Mouse (Mus musculus): ENCODE results near the gene Nlrp4a. TPM values are rescaled to one million over a fixed set of nuclear protein-coding genes. Genes with fewer than 3 reads are reported as not detected.
"Not testable (repeated sequence)": the region's sequence is repeated elsewhere in the genome, so short reads cannot be mapped to it uniquely, and the experiment has no call there.

Gene Nlrp4a
- not detected in 2 replicates for polyA plus RNA-seq (2012; rRNA removed)

DNA sequence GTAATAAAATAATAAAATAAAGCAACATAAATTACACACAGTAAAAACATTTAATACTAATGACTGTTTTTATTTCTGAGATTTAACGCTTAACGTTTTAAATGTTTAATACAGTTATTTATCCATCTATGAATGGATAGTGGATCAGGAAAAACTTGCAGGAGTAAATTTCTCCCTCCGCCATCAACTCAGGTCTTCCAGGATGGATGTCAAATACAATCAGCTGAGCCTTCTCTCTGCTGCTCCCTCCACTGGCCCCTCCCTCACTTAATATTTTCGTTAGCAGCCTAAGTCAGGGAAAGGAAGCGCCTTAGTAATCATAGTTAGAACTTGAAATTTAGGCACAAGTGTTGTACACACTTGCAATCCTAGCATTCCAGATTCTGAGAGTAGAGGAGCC is at the start of gene Nlrp4a:
Gene Nlrp4a (plus strand): TSS at position 301 of the 400 bp plus-strand sequence.
- DNase-seq (ENCODE audit: low spot score) = no peak

DNA sequence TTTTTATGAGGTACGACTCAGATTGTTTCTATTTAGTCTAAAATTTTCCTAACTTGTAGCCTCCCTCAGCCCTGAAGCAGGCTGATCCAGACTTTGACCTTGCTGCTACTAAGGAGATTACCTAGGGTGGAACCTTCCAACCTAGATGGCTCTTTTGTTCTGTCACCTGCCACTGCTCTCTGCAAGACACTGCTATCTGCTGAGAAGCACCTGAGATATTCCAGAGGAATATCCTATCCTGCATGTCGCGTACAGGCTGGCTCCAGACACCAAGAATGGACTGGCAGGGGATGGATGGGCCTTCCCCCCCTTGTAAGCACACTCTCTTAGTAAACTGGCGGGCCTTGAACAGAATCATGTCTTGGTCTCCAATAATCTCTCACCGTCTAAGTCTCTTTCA is 48.2 kb upstream of the Nlrp4a start:
- DNase-seq (ENCODE audit: low spot score) = not testable (repeated sequence)

DNA sequence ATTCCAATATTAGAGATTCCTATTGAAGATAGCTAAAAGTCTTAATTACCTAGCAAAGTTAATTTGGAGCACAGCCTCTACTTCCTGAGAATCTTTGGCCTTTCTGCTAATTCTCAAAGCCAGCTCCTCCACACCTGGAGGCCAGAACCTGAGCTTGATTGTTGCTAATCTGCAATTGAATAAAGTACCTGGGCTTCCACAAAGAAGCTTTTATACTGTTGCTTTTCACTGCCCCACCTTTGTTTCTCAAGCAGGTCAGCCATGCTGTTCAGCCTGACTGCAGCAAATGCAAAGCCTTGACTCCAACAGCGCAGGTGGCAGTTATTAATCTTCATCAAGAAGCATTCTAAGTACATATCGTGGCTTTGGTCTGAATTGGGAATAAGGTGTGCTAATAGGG is 43.8 kb upstream of the Nlrp4a start:
- not testable (repeated sequence) for DNase-seq (ENCODE audit: low spot score)

DNA sequence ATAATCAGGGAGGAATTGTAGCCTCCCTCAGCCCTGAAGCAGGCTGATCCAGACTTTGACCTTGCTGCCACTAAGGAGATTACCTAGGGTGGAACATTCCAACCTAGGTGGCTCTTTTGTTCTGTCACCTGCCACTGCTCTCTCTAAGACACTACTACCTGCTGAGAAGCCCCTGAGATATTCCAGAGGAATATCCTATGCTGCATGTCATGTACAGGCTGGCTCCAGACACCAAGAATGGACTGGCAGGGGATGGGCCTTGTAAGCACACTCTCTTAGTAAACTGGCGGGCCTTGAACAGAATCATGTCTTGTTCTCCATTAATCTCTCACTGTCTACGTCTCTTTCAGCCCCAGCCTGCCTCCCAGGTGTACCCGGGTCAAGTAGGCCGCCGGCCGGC is 43.1 kb upstream of the Nlrp4a start:
- DNase-seq (ENCODE audit: low spot score) = not testable (repeated sequence)

DNA sequence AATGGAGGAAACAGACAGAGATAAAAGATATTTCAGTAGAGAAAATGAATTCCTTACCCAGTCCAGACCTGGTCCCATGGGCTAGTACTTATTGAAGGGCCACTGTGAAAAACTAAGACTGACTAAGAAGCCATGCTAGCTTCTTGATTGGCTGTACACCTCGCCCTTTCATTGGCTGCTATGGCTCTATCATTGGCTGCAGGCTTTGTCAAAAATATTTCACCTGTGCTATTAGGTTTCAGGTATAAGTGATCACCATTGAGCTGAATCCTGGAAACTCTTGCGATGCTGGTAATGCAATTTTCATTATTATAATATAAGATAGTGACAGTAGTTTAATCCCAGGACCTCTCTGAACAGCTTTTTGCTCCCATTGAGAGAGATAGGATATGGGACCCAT is 31.3 kb upstream of the Nlrp4a start, which contains the start of gene Nlrp9c:
Gene Nlrp9c (minus strand): TSS at position 101 of the 400 bp plus-strand sequence.
- DNase-seq (ENCODE audit: low spot score) = not testable (repeated sequence)

DNA sequence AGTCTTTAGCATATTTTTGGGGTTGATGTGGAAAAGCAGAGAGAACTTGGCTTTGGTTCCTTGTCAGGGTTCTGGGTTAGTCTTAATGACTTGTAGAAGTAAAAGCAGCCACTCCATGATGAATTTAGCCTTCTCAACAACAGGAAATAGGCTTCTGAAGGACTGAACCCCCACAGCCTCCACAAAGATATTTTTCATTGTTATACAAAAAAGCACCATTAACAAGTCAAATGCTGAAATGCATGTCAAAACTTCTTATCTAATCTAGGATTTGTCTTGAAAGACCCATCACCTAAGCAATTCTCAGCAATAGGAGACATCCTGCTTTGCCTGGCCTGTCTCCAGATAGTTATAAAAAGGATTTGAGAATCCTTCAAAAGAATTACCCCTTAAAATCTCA is 41.8 kb downstream of the Nlrp4a start:
- DNase-seq (ENCODE audit: low spot score) = no peak

DNA sequence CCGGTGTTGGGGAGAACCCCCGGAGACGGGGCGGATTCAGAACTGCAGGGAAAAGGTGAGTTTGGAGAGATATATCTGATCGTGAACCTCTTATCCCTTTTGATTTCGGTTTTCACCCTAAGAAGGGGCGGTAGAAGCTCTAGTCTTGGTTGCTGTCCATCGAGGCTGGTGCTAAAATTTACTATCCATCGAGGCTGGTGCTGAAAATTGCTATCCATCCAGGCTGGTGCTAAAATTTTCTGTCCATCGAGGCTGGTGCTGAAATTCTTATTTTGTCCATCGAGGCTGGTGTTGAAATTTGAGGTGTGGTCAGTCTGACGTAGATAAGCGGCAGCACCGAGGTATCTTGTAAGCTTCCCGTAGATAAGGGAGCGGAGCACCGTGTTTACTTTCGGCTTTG is 54.6 kb downstream of the Nlrp4a start:
- not testable (repeated sequence) for DNase-seq (ENCODE audit: low spot score)

Other genes starting within 250 kb of the Nlrp4a start
- gene Vmn1r184, start 174.8 kb upstream of the Nlrp4a start, polyA plus RNA-seq (2012; rRNA removed) = not detected in 2 replicates
- not detected in 2 replicates for gene Cyp2a4, start 127.9 kb upstream of the Nlrp4a start, polyA plus RNA-seq (2012; rRNA removed)
- gene Nlrp9c, start 31.4 kb upstream of the Nlrp4a start, polyA plus RNA-seq (2012; rRNA removed) = not detected in 2 replicates
- gene Nlrp9a, start 99.9 kb downstream of the Nlrp4a start, polyA plus RNA-seq (2012; rRNA removed) = not detected in 2 replicates
- gene Vmn1r185, start 183.4 kb downstream of the Nlrp4a start, polyA plus RNA-seq (2012; rRNA removed) = not detected in 2 replicates